Mouse (Mus musculus) left cerebral cortex, postnatal 4 days (tissue): ENCODE measurements around the gene Sephs1. TPM values are rescaled to one million over a fixed set of nuclear protein-coding genes. Genes with fewer than 3 reads are reported as not detected.

Experiments used
- DNase-seq: peaks from one replicate; pipeline ENCODE4 v3.0.0-alpha.2; 2022
- intact Hi-C: fragments of 180-260 bp; cut with DNase I; formaldehyde crosslinking; loops from one replicate; pipeline ENCODE4 v1.15.1; 2025
- total RNA-seq, 2 experiments: library from RNA; stranded (reverse); gene quantifications; 2 replicates each; pipeline ENCODE4 v1.2.3; 2021

Gene Sephs1
- total RNA-seq, 2 experiments from 2014 or later: 56.8 to 61.0 TPM

DNA sequence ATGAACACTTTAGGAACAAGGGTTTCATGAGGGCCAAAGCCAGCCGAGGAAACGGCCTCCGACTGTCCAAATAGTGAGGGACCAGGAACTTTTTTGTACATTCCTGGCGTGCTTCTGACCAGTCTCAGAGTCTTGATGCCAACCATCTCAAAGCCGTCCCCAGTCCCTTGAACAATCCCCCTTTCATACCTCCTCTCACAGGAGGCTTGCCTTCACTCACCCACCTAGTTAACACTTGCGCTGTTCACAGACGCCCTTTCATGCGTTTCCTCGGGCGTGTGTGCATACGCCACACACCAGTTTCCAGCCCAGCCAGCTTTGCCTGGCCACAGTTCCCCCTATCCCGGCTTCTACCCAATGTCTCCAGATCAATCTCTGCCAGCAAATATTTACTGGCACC, 76.7 kb downstream of the Sephs1 start:
- no peak for DNase-seq
- intact Hi-C loops: no loop called here

Other genes with a start within 250 kb of the Sephs1 start
- gene Prpf18, start 229.5 kb upstream of the Sephs1 start, total RNA-seq: 10 to 100 TPM; 33.1 to 35.4 TPM
- gene Bend7, start 163.7 kb upstream of the Sephs1 start, total RNA-seq: 1 to 10 TPM; 2.6 to 3.4 TPM
- gene Phyh, start 37.5 kb downstream of the Sephs1 start, total RNA-seq: 10 to 100 TPM; 43.3 to 44.8 TPM
- gene Ucma, start 94.6 kb downstream of the Sephs1 start, total RNA-seq: 1 to 10 TPM in 1 of 2 experiments, not detected in 1; 1.5 TPM
- gene Mcm10, start 131.2 kb downstream of the Sephs1 start, total RNA-seq: 1 to 10 TPM; 3.4 to 4.0 TPM
- gene Optn, start 182.5 kb downstream of the Sephs1 start, total RNA-seq: 10 to 100 TPM; 20.8 to 24.9 TPM